Mouse (Mus musculus): Measurements from ENCODE around the gene Arhgap25. TPM values are rescaled to one million over a fixed set of nuclear protein-coding genes. Genes with fewer than 3 reads are reported as not detected.

Gene Arhgap25
- polyA plus RNA-seq, 1 experiment from 2014 or later = 4.4 TPM

GRCm38 (mm10) chr6:87467373-87467772, 65.7 kb downstream of the Arhgap25 start:
- Histone ChIP-seq H3K4me1 (ENCODE audit: control insufficient read depth, insufficient read depth, low read length) (0 out of 2 replicates have a peak, but pooled peaks cover 4% of the 10 kb centered on the region), H3K27me3 (ENCODE audit: control insufficient read depth, insufficient read depth, low read length) (no peaks in the 10 kb centered on the region), H3K4me3 (ENCODE audit: low read depth, low read length) (no peak overlapping the region), H3K36me3 (ENCODE audit: control insufficient read depth, insufficient read depth, low read length) (no peaks in the 10 kb centered on the region), H3K27ac (ENCODE audit: low read length) (no peak overlapping the region), H3K9me3 (ENCODE audit: control insufficient read depth, low read depth, low read length) (no peaks in the 10 kb centered on the region), H3K9ac (replicated peaks; ENCODE audit: low read depth, low read length) (no peak overlapping the region), H3K4me2 (replicated peaks; ENCODE audit: low read depth, low read length) (no peak overlapping the region)
- ATAC-seq (ENCODE audit: insufficient number of reproducible peaks, insufficient read depth, low FRiP score, low read depth) = no peak
- 100% methylated on average over 1 of the region's 1 CpGs for WGBS

- H3K9me3 ChIP-seq (ENCODE audit: control insufficient read depth, low read depth, low read length) = no peaks in the 10 kb centered on the region
- H3K4me2 ChIP-seq (replicated peaks; ENCODE audit: low read depth, low read length) = peak overlapping the region; percentile 23
- no peak for ATAC-seq (ENCODE audit: insufficient number of reproducible peaks, insufficient read depth, low FRiP score, low read depth)
- no peak overlapping the region for H3K9ac ChIP-seq (replicated peaks; ENCODE audit: low read depth, low read length)
- 0 out of 2 replicates have a peak, but pooled peaks cover 4% of the 10 kb centered on the region for H3K4me1 ChIP-seq (ENCODE audit: control insufficient read depth, insufficient read depth, low read length)
- H3K27ac ChIP-seq (ENCODE audit: low read length) = no peak overlapping the region
- H3K27me3 ChIP-seq (ENCODE audit: control insufficient read depth, insufficient read depth, low read length) = no peaks in the 10 kb centered on the region
- H3K36me3 ChIP-seq (ENCODE audit: control insufficient read depth, insufficient read depth, low read length) = no peaks in the 10 kb centered on the region
- WGBS = 14% methylated on average over 12 of the region's 12 CpGs
- no peak overlapping the region for H3K4me3 ChIP-seq (ENCODE audit: low read depth, low read length)
These were observed 66.8 kb downstream of the Arhgap25 start for GRCm38 (mm10) chr6:87466221-87466620.

GRCm38 (mm10) chr6:87455507-87455906, 77.6 kb downstream of the Arhgap25 start:
- Histone ChIP-seq H3K4me3 (ENCODE audit: low read depth, low read length) (no peak overlapping the region), H3K9ac (replicated peaks; ENCODE audit: low read depth, low read length) (no peak overlapping the region), H3K9me3 (ENCODE audit: control insufficient read depth, low read depth, low read length) (no peaks in the 10 kb centered on the region), H3K4me2 (replicated peaks; ENCODE audit: low read depth, low read length) (no peak overlapping the region), H3K27ac (ENCODE audit: low read length) (no peak overlapping the region), H3K4me1 (ENCODE audit: control insufficient read depth, insufficient read depth, low read length) (no peaks in the 10 kb centered on the region), H3K27me3 (ENCODE audit: control insufficient read depth, insufficient read depth, low read length) (no peaks in the 10 kb centered on the region), H3K36me3 (ENCODE audit: control insufficient read depth, insufficient read depth, low read length) (no peaks in the 10 kb centered on the region)
- no peak for ATAC-seq (ENCODE audit: insufficient number of reproducible peaks, insufficient read depth, low FRiP score, low read depth)
- 45% methylated on average over 6 of the region's 6 CpGs for WGBS

GRCm38 (mm10) chr6:87451771-87452170, 81.3 kb downstream of the Arhgap25 start:
- Histone ChIP-seq H3K9ac (replicated peaks; ENCODE audit: low read depth, low read length) (no peak overlapping the region), H3K9me3 (ENCODE audit: control insufficient read depth, low read depth, low read length) (no peaks in the 10 kb centered on the region), H3K27ac (ENCODE audit: low read length) (no peak overlapping the region), H3K4me1 (ENCODE audit: control insufficient read depth, insufficient read depth, low read length) (no peaks in the 10 kb centered on the region), H3K36me3 (ENCODE audit: control insufficient read depth, insufficient read depth, low read length) (no peaks in the 10 kb centered on the region), H3K4me2 (replicated peaks; ENCODE audit: low read depth, low read length) (no peak overlapping the region), H3K27me3 (ENCODE audit: control insufficient read depth, insufficient read depth, low read length) (no peaks in the 10 kb centered on the region), H3K4me3 (ENCODE audit: low read depth, low read length) (no peak overlapping the region)
- WGBS = 61% methylated on average over 3 of the region's 3 CpGs
- no peak for ATAC-seq (ENCODE audit: insufficient number of reproducible peaks, insufficient read depth, low FRiP score, low read depth)

DNA sequence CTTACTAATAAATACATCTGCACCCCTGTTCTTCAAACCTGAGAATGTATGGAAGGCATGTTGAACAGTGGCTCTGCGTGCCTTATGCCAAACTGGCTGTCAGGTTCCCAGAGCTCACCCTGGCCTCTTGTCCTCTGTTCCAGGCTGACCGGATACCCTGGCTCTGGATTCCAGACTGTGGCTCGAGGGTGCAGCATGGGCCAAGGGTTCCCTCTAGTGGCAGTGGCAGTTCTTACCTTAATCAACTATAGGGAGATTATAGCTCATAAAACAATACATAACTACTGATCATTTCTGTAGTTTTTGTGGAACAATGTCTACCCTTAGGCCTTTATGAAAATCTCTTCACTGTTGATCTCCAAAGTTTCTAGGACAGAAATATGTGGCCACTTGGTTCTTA, 82.0 kb downstream of the Arhgap25 start:
- H3K36me3 ChIP-seq (ENCODE audit: control insufficient read depth, insufficient read depth, low read length) = no peaks in the 10 kb centered on the region
- H3K4me1 ChIP-seq (ENCODE audit: control insufficient read depth, insufficient read depth, low read length) = no peaks in the 10 kb centered on the region
- no peak overlapping the region for H3K9ac ChIP-seq (replicated peaks; ENCODE audit: low read depth, low read length)
- no peaks in the 10 kb centered on the region for H3K9me3 ChIP-seq (ENCODE audit: control insufficient read depth, low read depth, low read length)
- H3K27me3 ChIP-seq (ENCODE audit: control insufficient read depth, insufficient read depth, low read length) = no peaks in the 10 kb centered on the region
- H3K4me2 ChIP-seq (replicated peaks; ENCODE audit: low read depth, low read length) = no peak overlapping the region
- ATAC-seq (ENCODE audit: insufficient number of reproducible peaks, insufficient read depth, low FRiP score, low read depth) = no peak
- H3K27ac ChIP-seq (ENCODE audit: low read length) = no peak overlapping the region
- no peak overlapping the region for H3K4me3 ChIP-seq (ENCODE audit: low read depth, low read length)
- 67% methylated on average over 3 of the region's 3 CpGs for WGBS

DNA sequence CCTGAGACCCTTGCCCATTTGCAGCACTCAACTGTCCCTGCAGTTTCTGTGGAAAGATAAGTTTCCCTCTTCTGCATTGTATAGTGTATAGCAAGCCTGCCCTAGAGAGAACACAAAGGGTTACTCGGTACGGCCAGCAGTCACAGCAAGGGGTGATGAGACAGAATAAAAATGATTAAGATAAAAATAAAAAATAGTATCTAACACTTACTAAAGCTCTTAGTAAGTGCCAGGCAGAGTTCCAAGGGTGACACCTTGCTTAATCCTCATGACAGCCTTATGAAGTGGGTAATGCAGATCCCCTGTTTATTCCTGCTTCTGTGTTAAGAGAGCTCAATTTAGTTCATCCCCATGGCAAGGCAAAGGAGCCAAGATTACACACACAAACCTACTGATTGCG, 83.5 kb downstream of the Arhgap25 start:
- Histone ChIP-seq H3K36me3 (ENCODE audit: control insufficient read depth, insufficient read depth, low read length) (no peaks in the 10 kb centered on the region), H3K4me1 (ENCODE audit: control insufficient read depth, insufficient read depth, low read length) (no peaks in the 10 kb centered on the region), H3K9me3 (ENCODE audit: control insufficient read depth, low read depth, low read length) (no peaks in the 10 kb centered on the region), H3K9ac (replicated peaks; ENCODE audit: low read depth, low read length) (no peak overlapping the region), H3K4me3 (ENCODE audit: low read depth, low read length) (no peak overlapping the region), H3K4me2 (replicated peaks; ENCODE audit: low read depth, low read length) (no peak overlapping the region), H3K27ac (ENCODE audit: low read length) (no peak overlapping the region), H3K27me3 (ENCODE audit: control insufficient read depth, insufficient read depth, low read length) (no peaks in the 10 kb centered on the region)
- no peak for ATAC-seq (ENCODE audit: insufficient number of reproducible peaks, insufficient read depth, low FRiP score, low read depth)
- WGBS = 71% methylated on average over 3 of the region's 3 CpGs

GRCm38 (mm10) chr6:87447217-87447616, 85.8 kb downstream of the Arhgap25 start:
- Histone ChIP-seq H3K9me3 (ENCODE audit: control insufficient read depth, low read depth, low read length) (no peaks in the 10 kb centered on the region), H3K4me1 (ENCODE audit: control insufficient read depth, insufficient read depth, low read length) (no peaks in the 10 kb centered on the region), H3K9ac (replicated peaks; ENCODE audit: low read depth, low read length) (no peak overlapping the region), H3K36me3 (ENCODE audit: control insufficient read depth, insufficient read depth, low read length) (no peaks in the 10 kb centered on the region), H3K4me2 (replicated peaks; ENCODE audit: low read depth, low read length) (no peak overlapping the region), H3K27me3 (ENCODE audit: control insufficient read depth, insufficient read depth, low read length) (no peaks in the 10 kb centered on the region), H3K4me3 (ENCODE audit: low read depth, low read length) (no peak overlapping the region), H3K27ac (ENCODE audit: low read length) (no peak overlapping the region)
- no peak for ATAC-seq (ENCODE audit: insufficient number of reproducible peaks, insufficient read depth, low FRiP score, low read depth)
- WGBS = 86% methylated on average over 4 of the region's 4 CpGs

GRCm38 (mm10) chr6:87445222-87445621, 87.8 kb downstream of the Arhgap25 start:
- H3K4me1 ChIP-seq (ENCODE audit: control insufficient read depth, insufficient read depth, low read length) = no peaks in the 10 kb centered on the region
- 70% methylated on average over 7 of the region's 7 CpGs for WGBS
- ATAC-seq (ENCODE audit: insufficient number of reproducible peaks, insufficient read depth, low FRiP score, low read depth) = no peak
- H3K27me3 ChIP-seq (ENCODE audit: control insufficient read depth, insufficient read depth, low read length) = no peaks in the 10 kb centered on the region
- H3K36me3 ChIP-seq (ENCODE audit: control insufficient read depth, insufficient read depth, low read length) = no peaks in the 10 kb centered on the region
- H3K27ac ChIP-seq (ENCODE audit: low read length) = no peak overlapping the region
- no peaks in the 10 kb centered on the region for H3K9me3 ChIP-seq (ENCODE audit: control insufficient read depth, low read depth, low read length)
- H3K4me2 ChIP-seq (replicated peaks; ENCODE audit: low read depth, low read length) = no peak overlapping the region
- H3K4me3 ChIP-seq (ENCODE audit: low read depth, low read length) = no peak overlapping the region
- no peak overlapping the region for H3K9ac ChIP-seq (replicated peaks; ENCODE audit: low read depth, low read length)

DNA sequence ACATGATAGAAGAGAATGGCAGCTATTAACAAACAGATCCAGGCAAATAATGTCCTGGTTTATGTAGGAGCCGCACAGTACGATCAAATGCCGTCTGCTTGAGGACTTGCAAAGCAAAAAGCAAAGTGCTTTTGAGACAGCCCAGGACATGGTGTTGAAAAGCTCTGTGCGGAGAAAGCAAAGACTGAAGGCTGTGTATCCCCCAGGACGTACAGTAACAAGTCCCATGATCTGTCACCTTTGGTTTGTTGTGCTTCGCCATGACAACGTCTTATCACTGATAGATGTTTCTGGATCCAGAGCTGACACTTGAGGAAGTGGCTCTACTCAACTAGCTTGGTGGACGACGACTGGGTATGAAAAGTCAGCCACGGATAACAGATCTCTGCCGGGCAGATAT, 89.8 kb downstream of the Arhgap25 start:
- Histone ChIP-seq H3K4me1 (ENCODE audit: control insufficient read depth, insufficient read depth, low read length) (no peaks in the 10 kb centered on the region), H3K4me3 (ENCODE audit: low read depth, low read length) (no peak overlapping the region), H3K27me3 (ENCODE audit: control insufficient read depth, insufficient read depth, low read length) (no peaks in the 10 kb centered on the region), H3K36me3 (ENCODE audit: control insufficient read depth, insufficient read depth, low read length) (no peaks in the 10 kb centered on the region), H3K9me3 (ENCODE audit: control insufficient read depth, low read depth, low read length) (no peaks in the 10 kb centered on the region), H3K27ac (ENCODE audit: low read length) (no peak overlapping the region), H3K4me2 (replicated peaks; ENCODE audit: low read depth, low read length) (no peak overlapping the region), H3K9ac (replicated peaks; ENCODE audit: low read depth, low read length) (no peak overlapping the region)
- ATAC-seq (ENCODE audit: insufficient number of reproducible peaks, insufficient read depth, low FRiP score, low read depth) = no peak
- 79% methylated on average over 11 of the region's 11 CpGs for WGBS
